Comparison of ENCODE assay signal across 8 mouse cellular contexts in genomic region chr10:20724906-20725305, GRCm38 (mm10). TPM values are rescaled to one million over a fixed set of nuclear protein-coding genes. Genes with fewer than 3 reads are reported as not detected.
A peak's percentile ranks its signal among the peaks of the same experiment; 100 is the strongest.
DNase-seq lines count a peak whose midpoint lies in the region; TF ChIP-seq lines count a peak whose summit lies in the region.

Pde7b (minus strand) TSS chr10:20725078.

- TF ChIP-seq CTCF in left cerebral cortex, adult 2 months (IDR thresholded peaks at IDR 0.05) = no peak; the same call in 1 of the 2 replicates

- intact Hi-C loops in gastrocnemius, postnatal 14 days (cut with DNase I; ENCODE audit: low total_unique reads) = no loop called here
- intact Hi-C loops in left cerebral cortex, adult 2 months (cut with DNase I) = loop anchor here (2.0 to 5.0 kb wide), 3 partner anchors 92 to 318 kb away; no protein-coding TSS in a partner anchor

- H3K27ac ChIP-seq in left cerebral cortex, adult 2 months = peak within 1 kb of the TSS; percentile 85

- H3K4me3 ChIP-seq in left cerebral cortex, adult 2 months = peak within 1 kb of the TSS; percentile 65

- peak; percentile 75 to 89 for DNase-seq in adrenal gland, adult (ENCODE audit: inconsistent age in 2 of 2, low spot score in 1 of 2)
- peak; percentile 55 for DNase-seq in embryo, embryonic 11.5 days (ENCODE audit: low read depth, low spot score)
- DNase-seq in gastrocnemius, postnatal 14 days = peak; percentile 89
- peak; percentile 50 for DNase-seq in induced T-regulatory cell, adult 2 months (ENCODE audit: low read depth)
- DNase-seq in left cerebral cortex, adult 2 months (ENCODE audit: extremely low spot score in 1 of 2, low spot score in 2 of 2) = peak; percentile 81 to 82
- DNase-seq in lung, postnatal 4 days = peak; percentile 86 to 92
- DNase-seq in retina, embryonic 14.5 days (ENCODE audit: low spot score) = peak; percentile 78
- DNase-seq in urinary bladder, adult 2 months (ENCODE audit: low spot score) = peak; percentile 58

RNA-seq across cellular contexts. Expression of gene Pde7b, which starts in this region (rescaled TPM):
- 10 to 100 TPM; 38.2 to 46.4 TPM for total RNA-seq in gastrocnemius, postnatal 14 days (2021)
- 10 to 100 TPM; 50.3 to 61.4 TPM for total RNA-seq in left cerebral cortex, adult 2 months (2021)
- 10.1 and 14.9 TPM in 2 replicates for polyA plus RNA-seq in urinary bladder, adult 2 months (2012; rRNA removed)

Comparison
In these comparisons a context has a peak if more than half of its experiments do, and no peak if none do; other contexts are left out.
1. Peak in every context shown above with its lines: DNase-seq, H3K4me3 ChIP-seq and H3K27ac ChIP-seq.